Mouse (Mus musculus): Measurements from ENCODE around the gene Asxl2.
"Not testable (repeated sequence)": the region's sequence is repeated elsewhere in the genome, so short reads cannot be mapped to it uniquely, and the experiment has no call there.

Asxl2 gene

GRCm38 (mm10) chr12:3427891-3428775, 1.5 kb downstream of the Asxl2 start:
- DNase-seq: no peak

GRCm38 (mm10) chr12:3429681-3430442, 3.2 kb downstream of the Asxl2 start:
- DNase-seq: no peak

- DNase-seq: no peak
Observed at GRCm38 (mm10) chr12:3430443-3430753, 3.7 kb downstream of the Asxl2 start.

- DNase-seq: no peak
Observed at GRCm38 (mm10) chr12:3430985-3431384, 4.3 kb downstream of the Asxl2 start.

DNA sequence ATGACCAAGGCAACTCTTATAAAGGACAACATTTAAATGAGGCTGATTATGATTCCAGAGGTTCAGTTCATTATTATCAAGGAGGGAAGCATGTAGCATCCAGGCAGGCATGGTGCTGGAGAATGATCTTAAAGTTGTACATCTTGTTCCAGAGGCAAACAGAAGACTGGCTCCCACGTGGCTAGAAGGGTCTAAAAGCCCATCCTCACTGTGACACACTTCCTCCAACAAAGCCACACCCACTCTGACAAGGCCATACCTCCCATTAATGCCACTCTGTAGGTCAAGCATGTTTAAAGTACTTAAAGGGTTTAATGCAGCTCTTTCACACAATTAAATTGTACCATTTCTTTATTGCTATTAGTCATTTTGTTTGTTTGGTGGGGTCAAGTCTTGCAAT, 7.1 kb downstream of the Asxl2 start:
- no peak for DNase-seq

DNA sequence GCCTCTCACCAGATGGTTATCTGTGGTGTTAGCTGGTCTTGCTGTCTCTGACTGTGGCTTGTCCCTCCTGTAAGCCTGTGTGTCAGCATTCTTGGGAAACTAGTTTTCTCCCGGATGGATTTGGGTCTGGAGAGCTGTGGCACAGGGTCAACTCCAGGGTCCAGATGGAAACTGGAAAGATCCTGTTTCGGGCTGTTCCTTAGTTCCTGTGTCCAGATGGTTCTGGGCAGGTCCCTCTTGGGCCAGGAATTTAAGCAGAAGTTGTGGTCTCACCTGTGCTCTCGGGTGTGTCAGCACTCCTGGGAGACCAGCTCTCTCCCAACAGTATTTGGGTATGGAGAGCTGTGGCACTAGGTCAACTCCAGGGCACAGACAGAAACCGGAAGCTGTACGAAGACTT, 9.8 kb downstream of the Asxl2 start:
- DNase-seq: no peak

GRCm38 (mm10) chr12:3437815-3438214, 11.2 kb downstream of the Asxl2 start:
- no peak for DNase-seq

GRCm38 (mm10) chr12:3440916-3441315, 14.3 kb downstream of the Asxl2 start:
- no peak for DNase-seq

- DNase-seq: no peak
Observed at GRCm38 (mm10) chr12:3441361-3441760, 14.7 kb downstream of the Asxl2 start.

- no peak for DNase-seq
Observed at GRCm38 (mm10) chr12:3453554-3453953, 26.9 kb downstream of the Asxl2 start.

- no peak for DNase-seq
Observed at GRCm38 (mm10) chr12:3463087-3463486, 36.4 kb downstream of the Asxl2 start.

GRCm38 (mm10) chr12:3499662-3500061, 73.0 kb downstream of the Asxl2 start:
- no peak for DNase-seq

DNA sequence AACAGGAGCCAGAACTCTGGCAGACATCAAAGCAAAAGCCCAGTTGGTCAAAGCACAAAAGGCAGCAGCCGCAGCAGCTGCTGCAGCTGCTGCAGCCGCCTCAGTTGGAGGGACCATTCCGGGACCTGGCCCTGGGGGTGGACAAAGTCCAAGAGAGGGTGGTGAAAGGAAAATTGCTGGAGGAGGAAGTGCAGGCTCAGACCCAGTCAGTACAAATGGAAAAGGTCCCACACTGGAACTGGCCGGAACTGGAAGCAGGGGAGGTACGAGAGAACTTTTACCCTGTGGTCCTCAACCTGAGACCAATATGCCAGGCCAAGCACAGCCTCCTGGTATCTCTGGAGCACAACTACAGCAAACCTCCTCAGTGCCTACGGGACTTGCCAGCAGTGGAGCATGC, 73.4 kb downstream of the Asxl2 start:
- DNase-seq: no peak

DNA sequence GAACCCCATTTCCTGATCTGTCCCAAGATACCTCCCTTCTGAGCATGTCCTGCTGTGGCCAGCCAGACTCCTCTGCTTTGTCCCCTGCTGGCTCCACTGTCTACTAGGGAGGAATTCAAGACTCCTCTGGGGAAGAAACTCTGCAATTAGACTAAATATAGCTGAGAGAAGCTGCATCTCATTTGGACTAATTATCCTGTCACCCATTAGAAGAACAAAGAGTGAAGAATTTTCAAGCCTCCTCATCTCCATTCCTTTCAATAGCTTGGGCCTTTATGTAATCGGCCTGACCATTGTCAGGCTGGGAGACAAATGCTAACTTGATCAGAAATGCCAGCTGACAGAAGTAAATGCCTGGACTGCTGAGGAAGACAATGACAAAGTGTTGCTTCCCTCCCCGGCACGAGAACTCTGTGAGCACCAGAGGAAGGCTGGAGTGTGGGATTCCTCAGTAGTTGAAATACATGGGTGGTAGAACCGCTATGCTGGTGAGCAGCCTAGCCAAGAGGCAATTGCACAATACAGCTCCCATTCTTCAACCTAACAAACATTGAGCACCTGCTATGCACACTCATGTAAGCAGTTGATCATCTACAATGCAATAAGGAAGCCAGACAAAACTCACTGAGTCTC, 92.1 kb downstream of the Asxl2 start:
- DNase-seq: no peak

GRCm38 (mm10) chr12:3521806-3522205, 95.1 kb downstream of the Asxl2 start:
- DNase-seq: peak; percentile 32

DNA sequence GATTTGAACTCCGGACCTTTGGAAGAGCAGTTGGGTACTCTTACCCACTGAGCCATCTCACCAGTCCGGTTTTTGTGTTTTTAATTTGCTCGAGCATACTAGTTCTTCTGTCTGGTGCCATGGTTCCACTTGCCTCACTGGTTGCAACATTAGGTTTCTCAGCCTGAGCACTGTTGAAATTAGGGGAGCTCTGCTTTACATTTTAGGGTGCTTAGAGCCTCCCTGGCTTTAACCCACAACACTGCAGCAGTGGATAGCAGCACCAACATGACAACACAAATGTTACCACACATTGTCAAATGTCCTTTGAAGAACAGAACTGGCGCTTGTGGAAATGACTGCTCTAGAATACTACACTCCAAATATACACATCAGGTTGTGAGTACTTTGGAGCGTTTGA, 98.9 kb downstream of the Asxl2 start:
- no peak for DNase-seq

- not testable (repeated sequence) for DNase-seq
Observed at GRCm38 (mm10) chr12:3535446-3535845, 108.8 kb downstream of the Asxl2 start.

DNA sequence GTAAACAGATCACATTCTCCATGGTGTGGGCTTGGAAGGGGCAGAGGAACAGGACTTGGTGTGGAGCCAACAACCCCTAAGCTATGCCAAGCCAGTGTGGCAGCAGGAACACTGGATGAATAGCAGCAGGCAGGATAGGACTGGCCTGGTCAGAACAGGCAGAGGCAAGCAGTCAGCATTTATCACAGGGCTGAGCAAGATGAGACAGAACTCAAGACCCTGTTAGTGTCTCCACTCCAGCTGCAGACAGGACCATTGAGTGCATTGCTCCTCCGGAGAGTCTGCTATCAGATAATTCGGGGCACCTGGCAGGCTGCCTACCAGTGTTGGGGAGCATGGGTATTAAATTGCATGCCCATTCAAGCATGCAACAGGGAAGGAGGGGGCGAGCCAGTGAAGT, 111.0 kb downstream of the Asxl2 start:
- no peak for DNase-seq

- DNase-seq: no peak
Observed at GRCm38 (mm10) chr12:3538036-3538435, 111.4 kb downstream of the Asxl2 start.

- DNase-seq: no peak
Observed at GRCm38 (mm10) chr12:3539605-3540004, 112.9 kb downstream of the Asxl2 start.

- no peak for DNase-seq
Observed at GRCm38 (mm10) chr12:3540871-3541270, 114.2 kb downstream of the Asxl2 start.

DNA sequence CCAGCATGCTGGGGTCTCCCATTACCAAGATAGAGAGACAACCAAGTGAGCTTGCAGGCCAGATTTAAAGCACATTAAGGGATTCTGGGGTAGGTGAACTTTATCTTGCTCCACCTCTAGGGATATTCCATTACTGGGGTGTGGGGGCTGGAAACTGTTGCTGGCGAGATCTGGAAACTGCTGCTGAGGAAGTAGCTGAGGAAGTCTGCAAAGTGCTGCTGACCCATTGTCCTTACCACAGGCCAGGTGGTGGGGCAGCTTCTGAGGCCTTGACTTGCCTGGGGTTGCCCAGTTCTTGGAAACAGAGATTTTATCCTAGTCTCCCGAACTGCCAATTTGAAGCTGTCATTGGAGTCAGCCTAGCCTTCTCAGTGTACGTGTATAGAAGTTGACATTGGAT, 118.8 kb downstream of the Asxl2 start:
- no peak for DNase-seq

DNA sequence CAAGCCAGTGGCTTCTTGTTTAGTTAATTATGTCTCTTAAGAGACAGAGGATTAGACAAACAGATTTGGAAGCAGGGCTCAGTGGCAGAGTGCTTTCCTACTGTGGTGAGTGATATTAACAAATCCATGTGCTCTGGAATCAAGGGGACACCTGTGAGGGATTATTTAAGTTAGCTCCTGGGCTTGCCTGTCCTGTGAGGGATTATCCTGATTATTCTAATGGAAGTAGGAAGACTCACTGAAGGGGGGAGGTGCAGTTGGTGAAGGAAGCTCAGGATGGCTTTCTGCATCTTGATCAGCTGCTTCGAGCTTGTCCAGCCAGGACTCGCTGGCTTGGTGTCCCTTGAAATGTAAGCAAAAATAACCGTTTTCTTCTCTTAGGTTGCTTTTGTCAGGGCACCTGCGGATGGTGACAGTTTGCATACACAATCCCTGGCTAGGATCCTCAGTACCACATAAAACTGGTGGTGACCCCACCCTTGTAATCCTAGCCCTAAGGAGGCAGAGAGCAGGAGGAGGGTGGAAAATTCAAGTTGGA, 119.5 kb downstream of the Asxl2 start:
- no peak for DNase-seq

DNA sequence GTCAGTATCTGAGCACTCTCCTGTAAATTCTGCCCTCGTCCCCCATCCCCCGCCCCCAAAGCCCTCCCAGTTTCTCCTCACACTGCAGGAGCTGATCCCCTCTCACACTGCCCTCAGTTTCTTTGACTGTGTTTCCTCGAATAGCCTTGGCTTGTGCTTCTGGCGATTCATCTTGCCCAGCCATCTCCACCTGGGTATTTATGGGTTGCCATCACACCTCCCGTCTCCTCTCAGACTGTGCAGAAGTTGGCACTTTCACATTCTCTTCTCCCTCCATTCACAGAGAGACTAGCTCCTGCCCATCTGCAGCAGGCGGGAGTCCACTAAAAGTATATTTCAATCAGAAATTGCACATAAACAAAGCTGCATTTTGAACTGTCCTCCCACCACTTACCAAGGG, 120.1 kb downstream of the Asxl2 start:
- DNase-seq: no peak
